Mouse (Mus musculus): ENCODE measurements around the gene Top3b.
"Not testable (repeated sequence)": the region's sequence is repeated elsewhere in the genome, so short reads cannot be mapped to it uniquely, and the experiment has no call there.

Top3b gene

GRCm38 (mm10) chr16:16870617-16871331, at the start of gene Top3b, which contains the start of gene Vpreb1:
Top3b (plus strand) TSS chr16:16870736.
Vpreb1 (minus strand) TSS chr16:16870843.
- DNase-seq (ENCODE audit: low spot score in 2 of 2), result peak; percentile 87 to 88

DNA sequence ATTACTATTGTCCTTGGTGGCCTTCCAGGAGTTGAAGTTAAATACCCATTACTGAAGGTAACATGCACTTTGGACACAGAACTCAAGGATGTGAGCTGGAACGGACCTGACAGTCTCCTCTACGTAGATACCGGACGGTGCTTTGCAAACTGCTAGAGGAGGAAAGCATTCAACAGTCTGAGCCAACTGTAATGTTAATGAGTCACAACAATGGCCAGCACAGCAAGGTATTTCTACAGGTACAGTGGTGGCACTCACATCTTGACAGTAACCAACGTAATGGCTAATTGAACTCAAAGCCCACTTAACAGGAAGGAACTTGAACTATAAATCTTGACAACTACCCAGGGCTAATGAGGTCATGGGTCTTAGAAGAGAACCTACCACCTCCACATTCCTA, 45.1 kb upstream of the Top3b start:
- DNase-seq (ENCODE audit: low spot score in 2 of 2), result no peak

GRCm38 (mm10) chr16:16826223-16826622, 44.3 kb upstream of the Top3b start:
- DNase-seq (ENCODE audit: low spot score in 2 of 2), result no peak

DNA sequence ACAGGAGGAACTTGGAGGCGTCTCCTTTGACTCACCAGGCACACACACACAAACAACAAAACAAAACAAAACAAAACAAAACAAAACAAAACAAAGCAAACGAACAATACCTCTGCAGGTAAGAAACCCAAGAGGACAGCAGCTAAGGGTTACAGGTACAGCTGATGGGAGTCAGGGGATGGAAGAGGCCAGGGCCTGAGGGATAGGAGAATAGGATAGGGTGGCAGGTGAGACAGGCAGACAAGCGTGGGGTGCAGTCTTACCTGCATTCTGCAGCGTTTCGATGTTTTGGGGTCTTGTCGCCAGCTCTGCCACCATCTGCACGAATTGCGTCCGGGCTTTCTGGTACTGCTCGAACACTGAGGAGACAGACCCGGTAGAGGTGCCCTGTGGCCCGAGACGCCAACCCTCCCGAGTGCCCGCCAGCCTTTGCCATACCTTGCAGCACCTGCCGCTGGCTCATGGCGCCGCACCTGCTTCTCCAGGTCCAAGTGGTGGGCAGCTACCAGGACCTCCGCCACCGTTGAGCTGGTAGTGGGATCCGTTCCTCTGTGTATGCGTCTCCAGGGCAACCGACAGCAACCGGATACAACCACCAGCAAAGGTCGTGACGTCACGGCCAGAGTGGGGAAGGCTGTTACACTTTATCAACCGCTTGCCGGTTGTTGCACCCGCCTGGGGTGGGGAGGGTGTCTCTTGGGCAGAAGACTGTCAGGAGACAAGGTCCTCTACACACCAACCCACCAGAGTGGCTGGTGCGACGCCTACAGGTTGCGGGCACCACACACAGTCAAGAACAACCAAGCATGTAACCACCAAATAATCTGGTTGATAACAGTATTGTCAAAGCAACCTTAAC, 41.5 kb upstream of the Top3b start, which contains the start of gene Spag6l:
Gene Spag6l, minus strand, starts transcription at position 700 of the 859 bp plus-strand sequence.
- DNase-seq (ENCODE audit: low spot score in 2 of 2), result peak; percentile 34 to 52

DNA sequence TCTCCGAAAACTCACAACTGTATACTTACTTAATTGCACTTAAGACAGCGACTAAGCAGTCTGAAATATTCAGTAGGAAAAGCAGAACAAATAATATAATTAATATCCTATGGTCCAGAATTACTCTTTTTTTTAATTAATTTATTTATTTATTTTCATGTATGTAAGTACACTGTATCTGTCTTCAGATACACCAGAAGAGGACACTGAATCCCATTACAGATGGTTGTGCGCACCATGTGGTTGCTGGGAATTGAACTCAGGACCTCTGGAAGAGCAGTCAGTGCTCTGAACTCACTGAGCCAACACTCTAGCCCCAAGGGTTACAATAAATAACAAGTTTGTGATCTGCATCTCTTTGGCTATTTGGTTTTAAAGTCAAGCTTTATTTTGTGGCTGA, 40.9 kb upstream of the Top3b start:
- DNase-seq (ENCODE audit: low spot score in 2 of 2), result no peak

GRCm38 (mm10) chr16:16849196-16849595, 21.3 kb upstream of the Top3b start:
- DNase-seq (ENCODE audit: low spot score in 2 of 2), result no peak

DNA sequence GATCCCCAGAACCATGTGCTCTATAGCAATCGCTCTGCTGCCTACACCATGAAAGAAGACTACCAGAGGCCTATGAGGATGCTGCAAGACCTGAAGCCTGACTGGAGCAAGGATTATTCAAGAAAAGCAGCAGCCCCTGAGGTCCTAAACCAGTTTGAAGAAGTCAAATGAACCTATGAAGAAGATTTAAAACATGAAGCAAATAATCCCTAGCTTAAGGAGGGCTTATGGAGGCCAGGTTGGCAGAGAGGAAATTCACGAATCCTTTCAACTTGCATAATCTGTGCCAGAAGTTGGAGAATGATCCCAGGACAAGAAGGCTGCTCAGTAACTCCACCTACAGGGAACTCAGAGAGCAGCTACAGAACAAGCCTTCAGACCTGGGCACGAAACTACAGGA, 18.1 kb upstream of the Top3b start:
- no peak for DNase-seq (ENCODE audit: low spot score in 2 of 2)

GRCm38 (mm10) chr16:16854836-16855235, 15.7 kb upstream of the Top3b start:
- DNase-seq (ENCODE audit: low spot score in 2 of 2), result no peak

- DNase-seq (ENCODE audit: low spot score in 2 of 2), result no peak
These were observed 15.0 kb upstream of the Top3b start for GRCm38 (mm10) chr16:16855541-16855940.

DNA sequence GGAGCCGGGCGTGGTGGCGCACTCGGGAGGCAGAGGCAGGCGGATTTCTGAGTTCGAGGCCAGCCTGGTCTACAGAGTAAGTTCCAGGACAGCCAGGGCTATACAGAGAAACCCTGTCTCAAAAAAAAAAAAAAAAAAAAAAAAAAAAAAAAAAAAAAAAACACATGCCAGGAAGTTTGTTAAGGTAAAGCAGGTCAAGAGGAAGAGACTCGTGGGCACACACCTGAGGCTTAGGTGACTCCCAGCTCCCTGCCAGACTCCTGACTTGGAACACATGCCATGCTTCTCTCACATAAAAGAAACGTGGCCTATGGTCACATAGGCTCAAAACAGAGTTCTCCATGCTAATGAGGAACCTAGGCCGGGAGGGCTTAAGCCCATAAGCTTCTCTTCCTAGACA, 14.5 kb upstream of the Top3b start:
- not testable (repeated sequence) for DNase-seq (ENCODE audit: low spot score in 2 of 2)

DNA sequence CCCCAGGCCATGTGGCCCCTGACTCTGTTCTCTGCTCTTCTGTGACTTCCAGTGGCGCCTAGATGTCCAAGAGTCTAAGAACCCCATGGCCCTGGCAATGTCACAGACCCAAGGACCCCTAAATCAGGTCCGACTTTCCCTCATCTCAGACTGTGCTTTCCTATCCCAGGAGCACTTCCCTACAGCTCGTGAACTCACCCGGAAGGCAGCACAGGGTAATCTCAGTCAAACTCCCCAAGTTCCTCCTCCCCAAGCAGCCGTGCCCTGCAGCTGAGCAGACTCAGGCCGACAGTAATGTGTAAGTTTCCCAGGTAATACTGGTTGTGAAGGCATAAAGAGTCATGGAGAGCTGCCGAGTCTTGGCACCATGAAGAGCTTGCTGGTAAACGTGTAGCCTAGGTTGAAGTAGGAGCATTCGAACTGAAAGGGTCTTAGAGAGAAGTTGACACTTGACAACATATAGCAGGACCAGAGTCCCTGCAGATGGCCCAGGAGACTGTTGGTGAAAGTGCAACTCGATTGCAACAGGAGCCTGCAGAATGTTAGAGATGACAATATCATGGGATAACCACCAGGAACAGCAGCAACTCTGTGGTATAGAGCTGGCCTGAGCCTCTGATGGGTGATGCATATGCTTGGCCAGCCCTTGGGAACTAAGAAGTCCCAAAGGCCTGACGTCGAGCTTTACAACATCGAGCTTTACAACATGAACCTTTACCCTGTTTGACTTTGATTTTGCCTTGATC, 13.6 kb upstream of the Top3b start:
- DNase-seq (ENCODE audit: low spot score in 2 of 2), result no peak

- DNase-seq (ENCODE audit: low spot score in 2 of 2), result no peak
These were observed 8.2 kb upstream of the Top3b start for GRCm38 (mm10) chr16:16862288-16862687.

GRCm38 (mm10) chr16:16863978-16864377, 6.6 kb upstream of the Top3b start, which contains the start of gene Igll1:
Igll1 (minus strand) TSS chr16:16863985.
- DNase-seq (ENCODE audit: low spot score in 2 of 2), result no peak

DNA sequence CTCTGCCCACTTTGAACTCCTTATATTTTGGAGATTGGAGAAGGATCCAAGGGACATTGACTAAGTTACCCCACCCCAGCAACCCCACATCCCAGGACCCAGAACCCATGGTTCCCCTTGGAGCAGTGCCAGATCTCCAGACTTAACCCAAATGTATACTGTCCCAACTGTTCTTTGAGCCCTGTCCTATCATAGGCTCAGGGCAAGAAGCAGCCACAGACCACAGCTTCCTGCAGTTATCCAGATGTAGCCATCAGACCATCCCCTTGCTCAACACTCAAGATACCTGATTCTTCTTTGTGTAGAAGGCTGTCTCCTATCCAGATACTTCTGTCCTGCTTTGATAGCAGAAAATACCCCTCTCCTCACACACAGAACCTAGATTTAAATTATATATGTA, 5.3 kb upstream of the Top3b start:
- no peak for DNase-seq (ENCODE audit: low spot score in 2 of 2)

- no peak for DNase-seq (ENCODE audit: low spot score in 2 of 2)
These were observed 4.6 kb upstream of the Top3b start for GRCm38 (mm10) chr16:16865696-16866561.

DNA sequence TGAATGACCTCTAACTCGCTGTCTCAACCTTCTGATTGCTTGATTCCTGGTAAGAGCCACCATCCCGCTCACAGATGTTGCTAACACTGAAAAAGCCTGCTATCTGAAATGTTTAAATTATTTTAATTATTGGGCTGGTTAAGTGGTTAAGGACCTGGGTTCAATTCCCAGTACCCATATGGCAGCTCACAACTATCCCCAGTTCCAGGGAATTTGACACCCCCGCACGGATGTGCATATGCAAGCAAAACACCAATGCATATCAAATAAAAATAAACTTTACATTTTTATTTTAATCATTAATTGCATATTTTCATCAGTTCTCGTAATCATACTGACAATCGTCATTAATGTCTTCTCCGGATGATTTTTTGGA, 307 bp upstream of the Top3b start:
- DNase-seq (ENCODE audit: low spot score in 2 of 2), result no peak

DNA sequence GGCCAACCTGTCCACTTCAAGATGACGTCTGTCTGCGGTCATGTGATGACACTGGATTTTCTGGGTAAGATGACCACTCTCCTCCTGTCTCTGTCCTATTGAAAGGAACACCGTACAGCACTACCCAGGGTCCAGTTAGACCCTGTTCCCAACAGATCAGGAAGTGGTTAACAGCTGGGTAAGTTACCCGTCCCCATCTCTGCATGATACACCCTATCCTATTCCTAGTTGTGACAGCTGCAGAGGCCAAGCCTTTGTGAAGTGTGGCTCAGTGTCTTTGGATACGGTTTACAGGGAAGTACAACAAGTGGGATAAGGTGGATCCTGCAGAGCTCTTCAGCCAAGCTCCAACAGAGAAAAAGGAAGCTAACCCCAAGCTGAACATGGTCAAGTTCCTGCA, 8.5 kb downstream of the Top3b start:
- no peak for DNase-seq (ENCODE audit: low spot score in 2 of 2)

DNA sequence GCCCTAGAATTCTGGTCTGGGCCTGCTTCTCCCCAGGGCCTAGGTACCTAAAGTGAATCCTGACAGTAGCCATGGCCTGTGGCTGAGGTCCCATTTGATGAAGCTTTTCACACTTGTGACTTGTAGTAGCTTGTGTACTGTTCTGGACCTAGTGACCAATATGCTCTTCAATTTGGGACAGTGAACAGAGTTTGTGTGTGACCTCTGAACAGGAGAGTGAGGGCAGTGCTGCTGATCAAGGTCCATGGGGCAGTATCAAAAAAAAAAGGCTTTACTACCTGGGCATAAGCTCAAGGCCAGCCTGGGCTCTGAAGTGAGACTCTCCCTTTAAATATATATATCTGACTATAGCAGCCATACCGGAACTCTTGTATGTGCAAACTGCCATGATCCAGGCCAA, 17.8 kb downstream of the Top3b start:
- no peak for DNase-seq (ENCODE audit: low spot score in 2 of 2)

DNA sequence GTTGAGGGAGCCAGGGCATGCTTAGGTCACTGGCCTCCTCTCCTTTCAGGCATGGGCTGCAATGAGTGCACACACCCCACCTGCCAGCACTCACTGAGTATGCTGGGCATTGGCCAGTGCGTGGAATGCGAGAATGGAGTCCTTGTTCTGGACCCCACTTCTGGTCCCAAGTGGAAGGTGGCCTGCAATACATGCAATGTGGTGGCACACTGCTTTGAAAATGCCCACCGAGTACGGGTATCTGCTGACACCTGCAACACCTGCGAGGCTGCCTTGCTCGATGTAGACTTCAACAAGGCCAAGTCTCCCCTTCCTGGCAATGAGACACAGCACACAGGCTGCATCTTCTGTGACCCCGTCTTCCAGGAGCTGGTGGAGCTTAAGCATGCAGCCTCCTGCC, 21.8 kb downstream of the Top3b start:
- no peak for DNase-seq (ENCODE audit: low spot score in 2 of 2)

GRCm38 (mm10) chr16:16896015-16896381, 25.5 kb downstream of the Top3b start:
- DNase-seq (ENCODE audit: low spot score in 2 of 2), result no peak

- DNase-seq (ENCODE audit: low spot score in 2 of 2), result peak; percentile 93
These were observed 26.0 kb downstream of the Top3b start, which contains the start of gene Ppm1f for GRCm38 (mm10) chr16:16896382-16897055. Ppm1f (plus strand) TSS chr16:16896469.
